Mouse (Mus musculus): ENCODE data around the gene Vps39.

Gene Vps39

DNA sequence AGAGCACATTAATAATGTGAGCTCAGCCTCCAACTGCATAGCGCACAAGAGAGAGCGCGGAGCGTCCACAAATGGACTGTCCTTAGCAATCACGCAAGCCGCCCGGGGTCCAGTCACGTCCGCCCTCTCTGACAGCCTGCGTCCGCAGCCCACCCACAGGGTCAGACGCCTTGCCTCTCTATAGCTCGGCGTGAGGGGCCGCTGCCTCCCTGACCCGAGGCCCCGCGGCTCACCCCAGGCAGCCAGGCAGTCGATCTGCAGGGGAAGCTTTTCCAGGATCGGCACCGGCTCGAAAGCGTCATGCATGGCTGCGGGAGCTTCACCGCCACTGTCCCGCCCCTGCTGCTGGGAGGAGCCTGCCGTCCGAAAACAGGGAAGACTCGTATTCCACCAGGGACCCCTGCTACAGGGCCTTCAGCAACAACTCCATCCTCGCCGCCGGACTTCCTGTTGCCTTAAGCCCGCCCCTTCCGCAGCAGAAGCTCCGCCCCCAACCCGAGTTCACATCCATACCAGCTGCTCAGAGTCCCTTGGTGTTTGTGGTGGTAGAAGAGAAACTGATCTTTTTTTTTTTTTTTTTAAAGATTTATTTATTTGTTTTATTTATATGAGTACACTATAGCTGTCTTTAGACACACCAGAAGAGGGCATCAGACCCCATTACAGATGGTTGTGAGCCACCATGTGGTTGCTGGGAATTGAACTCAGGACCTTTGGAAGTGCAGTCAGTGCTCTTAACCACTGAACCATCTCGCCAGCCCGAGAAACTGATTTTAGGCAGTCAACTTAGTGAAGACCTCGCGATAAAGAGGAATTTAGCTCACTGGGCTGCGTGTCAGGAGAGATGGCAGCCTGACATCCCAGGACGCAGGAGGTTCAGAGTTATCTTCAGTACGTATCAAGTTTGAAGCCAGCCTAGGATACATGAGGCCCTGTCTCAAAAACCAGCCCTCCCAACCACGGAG lies at the start of gene Vps39:
Gene Vps39, minus strand, starts transcription at position 456 of the 965 bp plus-strand sequence.
- peak; percentile 87 to 88 for DNase-seq (ENCODE audit: low spot score in 2 of 2)

DNA sequence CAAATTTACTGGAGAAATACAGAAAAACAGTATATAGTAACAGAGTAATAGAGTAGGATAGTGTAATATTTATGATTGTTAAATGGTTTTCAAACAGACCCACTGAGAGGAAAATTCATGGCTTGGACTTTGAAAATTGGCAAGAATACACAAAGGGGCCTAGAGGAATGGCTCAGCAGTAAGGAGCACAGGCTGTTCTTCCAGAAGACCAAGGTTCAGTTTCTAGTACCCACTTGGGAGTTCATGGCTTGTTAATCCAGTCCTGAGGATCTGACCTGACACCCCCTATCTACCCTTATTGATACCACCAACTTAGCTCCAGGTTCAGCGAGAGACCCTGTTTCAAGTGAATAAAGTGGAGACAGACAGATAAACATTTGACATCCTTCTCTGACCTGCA lies 45.0 kb upstream of the Vps39 start:
- DNase-seq (ENCODE audit: low spot score in 2 of 2): no peak

DNA sequence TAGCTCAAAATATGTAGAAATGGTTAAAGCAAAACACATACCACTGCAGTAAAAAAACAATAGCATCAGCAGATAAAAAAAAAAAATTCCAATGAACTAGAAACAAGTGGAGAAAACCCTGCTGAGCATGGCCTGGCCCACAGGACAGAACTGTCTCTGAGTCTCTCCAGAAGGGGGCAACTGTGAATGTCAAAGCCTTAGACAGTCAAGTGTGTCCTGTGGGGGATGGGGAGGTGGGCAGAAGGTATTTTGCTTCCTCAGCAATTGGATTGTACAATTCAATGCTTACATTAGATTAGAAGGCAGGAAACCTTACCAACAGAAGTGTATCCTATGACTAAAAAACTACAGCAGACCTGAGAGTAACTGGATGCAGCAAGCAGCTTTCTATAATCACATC lies 39.5 kb upstream of the Vps39 start:
- no peak for DNase-seq (ENCODE audit: low spot score in 2 of 2)

DNA sequence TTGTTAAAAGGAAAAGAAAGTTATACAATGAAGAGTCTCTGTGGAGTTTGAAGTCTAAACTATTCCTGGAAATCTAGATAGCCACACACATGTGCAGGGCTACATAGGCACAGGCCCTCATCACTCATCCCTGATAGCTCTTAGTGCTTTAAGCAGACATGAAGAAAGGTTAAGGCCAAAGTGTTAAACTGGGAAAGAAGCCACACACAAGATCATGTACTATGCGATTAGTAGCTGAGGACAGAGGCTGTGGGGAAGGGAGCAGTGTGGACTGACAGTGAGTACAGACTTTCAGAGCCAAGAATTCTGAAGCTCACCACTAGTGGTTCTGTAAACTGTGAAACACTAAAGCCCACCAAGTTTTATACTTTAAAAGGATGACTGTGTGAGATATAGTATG lies 38.0 kb upstream of the Vps39 start:
- DNase-seq (ENCODE audit: low spot score in 2 of 2): no peak

DNA sequence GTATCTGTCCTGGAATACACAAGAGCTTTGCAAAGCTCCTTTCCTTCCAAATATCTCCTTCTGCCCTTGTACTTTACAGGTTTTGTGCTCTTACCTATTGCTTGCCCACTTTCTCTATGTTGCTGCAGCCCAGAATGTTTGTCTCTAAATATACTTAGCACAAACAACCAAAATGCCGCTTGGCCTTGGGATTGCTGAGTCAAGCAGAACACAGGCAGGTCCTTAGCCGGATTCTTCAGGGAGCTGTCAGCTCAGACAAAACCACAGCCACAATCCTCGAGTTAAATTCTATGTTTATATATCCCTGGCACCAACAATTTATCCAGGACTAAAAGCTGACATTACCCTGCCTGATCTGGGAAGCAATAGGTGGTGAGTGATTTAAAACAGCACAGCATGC lies 36.4 kb upstream of the Vps39 start:
- DNase-seq (ENCODE audit: low spot score in 2 of 2): no peak

DNA sequence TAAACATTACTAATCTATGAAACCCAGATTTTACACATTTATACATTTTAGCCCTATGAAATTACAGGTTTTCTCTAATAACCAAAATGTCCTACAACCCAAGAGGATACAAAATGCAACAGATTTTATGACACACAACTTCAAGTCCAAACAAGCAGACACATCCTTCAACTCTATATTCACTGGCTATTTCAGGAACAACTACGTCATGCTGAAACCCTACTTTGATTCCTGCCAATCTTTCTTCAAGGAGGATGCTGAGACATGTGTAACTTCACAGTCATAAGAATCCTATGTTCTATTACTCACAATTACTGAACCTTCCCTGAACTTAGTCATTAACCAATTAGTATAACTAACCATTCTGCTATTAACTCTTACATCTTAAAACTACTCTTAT lies 34.4 kb upstream of the Vps39 start:
- DNase-seq (ENCODE audit: low spot score in 2 of 2): no peak

DNA sequence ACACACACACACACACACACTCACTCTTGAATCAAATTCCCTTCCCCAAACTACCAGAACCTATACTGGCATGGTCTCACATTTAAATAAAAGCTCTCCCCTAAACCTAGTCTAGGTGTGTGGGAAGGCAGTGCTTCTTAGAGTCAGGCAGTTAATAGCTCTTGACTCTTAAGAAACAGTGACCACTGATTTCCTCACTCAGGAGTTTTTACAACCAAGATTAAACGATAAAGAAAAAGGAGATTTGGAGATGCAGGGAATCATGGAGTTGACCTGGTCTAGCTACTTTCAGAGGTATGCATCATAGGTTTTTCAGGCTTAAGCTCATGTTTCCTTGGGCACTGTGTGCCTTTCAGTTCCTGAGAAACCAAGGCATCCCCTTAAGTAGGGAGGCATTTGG lies 33.3 kb upstream of the Vps39 start:
- DNase-seq (ENCODE audit: low spot score in 2 of 2): no peak

DNA sequence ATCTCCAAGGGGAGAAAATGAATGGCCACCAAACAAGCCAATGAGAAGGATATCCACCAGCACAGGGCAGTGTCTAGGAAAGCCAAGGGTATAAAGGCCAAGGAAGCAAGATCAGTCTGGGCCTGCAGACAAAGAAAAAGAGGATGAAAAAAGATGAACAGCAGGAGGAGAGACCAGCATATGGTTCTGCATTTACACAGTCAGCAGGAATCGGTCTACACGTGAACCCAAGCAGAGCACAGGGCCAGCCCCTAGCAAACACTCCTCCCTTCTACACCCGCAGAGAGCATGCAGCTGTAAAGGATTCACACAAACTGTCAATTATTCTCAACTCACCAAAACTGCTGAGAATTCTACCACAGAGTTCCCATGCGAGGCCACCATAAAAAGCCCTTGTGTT lies 20.9 kb upstream of the Vps39 start:
- no peak for DNase-seq (ENCODE audit: low spot score in 2 of 2)

DNA sequence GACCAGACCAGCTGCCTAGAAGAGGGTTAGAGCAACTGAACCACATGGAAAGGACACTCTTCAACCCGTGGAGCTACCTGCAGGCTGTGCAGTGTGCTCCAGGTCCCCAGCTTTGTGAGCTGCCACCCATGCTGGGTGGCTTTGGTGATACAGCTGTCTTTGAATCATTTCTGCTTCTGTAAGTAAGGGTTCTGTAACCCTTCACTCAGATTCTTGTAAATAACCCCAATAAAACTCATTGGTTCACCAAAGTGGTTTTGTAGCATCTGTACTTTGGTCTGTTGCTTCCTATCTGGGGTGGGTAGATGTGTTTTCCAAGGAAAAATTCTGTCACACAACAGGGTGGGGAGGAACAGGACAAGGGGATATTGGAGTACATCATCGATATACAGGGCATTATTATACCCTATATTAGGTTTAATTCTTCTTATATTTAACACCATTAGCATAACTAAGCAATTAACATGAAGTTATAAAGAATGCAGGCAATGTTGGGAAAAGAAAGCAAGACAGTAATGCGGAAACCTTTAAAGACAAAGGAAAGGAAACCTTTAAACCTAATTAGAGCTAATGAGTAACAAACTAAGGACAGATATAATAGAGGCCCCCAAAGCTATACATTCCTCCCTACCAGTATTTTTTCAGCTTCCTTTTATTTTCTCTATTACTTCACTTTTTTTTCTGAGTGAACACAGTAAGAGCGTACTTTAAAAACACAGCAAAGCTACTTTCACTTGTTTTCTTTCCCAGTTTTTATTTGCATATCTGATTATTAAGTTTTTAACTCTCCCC lies 14.7 kb upstream of the Vps39 start:
- DNase-seq (ENCODE audit: low spot score in 2 of 2): no peak

DNA sequence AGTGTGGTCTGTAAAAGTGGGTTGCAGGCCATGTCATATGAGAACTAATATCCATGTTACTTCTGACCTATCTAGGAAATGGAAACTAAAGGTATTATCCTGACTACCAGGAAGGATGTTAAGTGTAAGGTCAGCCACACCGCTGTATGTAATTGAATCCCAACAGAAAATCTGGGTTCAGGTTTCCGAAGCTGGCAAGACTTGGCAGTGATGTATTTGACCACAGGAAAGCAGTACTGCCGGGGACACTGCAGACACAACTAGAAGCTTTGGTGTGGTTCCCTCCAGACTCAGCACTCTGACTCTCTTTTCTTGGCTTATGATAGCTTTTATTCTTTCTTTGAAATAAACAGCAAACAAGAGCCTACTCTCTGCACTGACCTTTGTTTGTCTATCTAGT lies 13.6 kb upstream of the Vps39 start:
- no peak for DNase-seq (ENCODE audit: low spot score in 2 of 2)

DNA sequence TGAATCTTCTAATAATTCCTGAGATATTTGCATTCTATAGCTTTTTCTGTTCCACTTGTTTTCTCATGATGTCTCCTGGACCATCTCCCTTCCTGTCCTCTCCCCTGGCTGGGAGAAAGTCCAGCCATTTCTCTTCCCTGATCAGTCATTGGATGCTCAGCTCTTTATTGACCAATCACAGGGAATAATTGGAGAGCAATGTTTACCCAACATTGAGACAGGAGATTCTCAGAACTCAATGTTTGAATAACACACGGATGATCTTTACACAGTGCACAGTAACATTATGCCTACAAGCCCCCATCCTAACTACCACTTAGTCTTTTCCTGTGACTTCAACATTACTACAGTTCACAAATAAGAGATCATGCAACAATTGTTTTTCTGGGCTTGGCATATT lies 7.5 kb upstream of the Vps39 start:
- DNase-seq (ENCODE audit: low spot score in 2 of 2): no peak

DNA sequence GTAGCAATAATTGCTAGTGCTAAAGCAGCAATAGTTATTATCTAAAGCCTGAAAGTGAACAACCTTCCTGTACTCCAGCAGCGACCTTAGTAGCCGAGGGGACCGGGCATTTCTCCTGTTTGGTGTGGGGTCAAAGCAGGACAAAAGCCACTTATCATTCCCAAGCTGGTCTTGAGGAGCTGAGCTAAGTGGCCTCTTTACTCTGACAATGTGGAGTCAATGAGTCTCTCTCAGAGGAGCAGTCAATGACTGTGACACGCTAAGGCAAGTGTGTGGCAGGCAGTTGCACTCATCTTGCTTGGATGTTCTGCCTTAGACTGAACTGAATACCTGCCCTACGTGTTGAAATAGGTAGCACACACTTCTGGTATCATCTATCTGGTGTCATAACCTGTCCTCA lies 1.6 kb downstream of the Vps39 start:
- no peak for DNase-seq (ENCODE audit: low spot score in 2 of 2)

DNA sequence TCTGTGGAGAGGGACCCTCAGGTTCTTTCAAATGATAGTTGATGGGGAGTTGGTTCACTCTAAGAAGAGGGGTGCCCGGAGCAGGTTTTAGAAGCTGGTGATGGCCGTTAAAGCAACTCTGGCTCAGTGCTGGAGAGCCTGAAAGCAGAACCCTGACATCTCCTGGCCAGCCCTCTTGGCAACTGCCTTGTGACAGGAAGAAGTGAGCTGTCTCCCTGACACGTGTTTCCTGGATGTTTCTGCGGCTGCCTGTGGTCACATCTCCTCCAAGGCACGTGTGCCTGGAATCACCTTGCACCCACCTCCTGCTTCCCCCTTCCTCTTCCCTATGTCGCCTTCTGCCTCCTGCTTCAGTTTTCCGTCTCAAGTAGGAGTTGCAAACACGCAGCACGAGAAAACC lies 4.8 kb downstream of the Vps39 start:
- DNase-seq (ENCODE audit: low spot score in 2 of 2): no peak

DNA sequence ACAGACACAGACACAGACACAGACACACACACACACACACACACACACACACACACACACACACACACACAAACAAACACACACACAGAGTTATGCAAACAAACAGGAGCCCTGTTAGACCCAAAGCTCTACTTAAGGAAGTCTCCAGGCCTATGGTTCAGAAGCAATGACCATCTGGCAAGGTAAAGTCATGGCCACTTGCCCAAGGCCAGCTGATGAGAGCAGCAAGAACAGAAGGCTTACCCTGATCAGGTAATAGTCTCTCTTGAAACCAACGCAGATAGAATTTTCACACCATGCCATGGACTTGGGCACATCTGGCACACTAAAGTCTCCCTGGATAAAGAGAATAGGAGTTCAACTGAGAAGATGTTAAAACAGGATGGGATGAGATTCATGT lies 11.2 kb downstream of the Vps39 start:
- no peak for DNase-seq (ENCODE audit: low spot score in 2 of 2)

DNA sequence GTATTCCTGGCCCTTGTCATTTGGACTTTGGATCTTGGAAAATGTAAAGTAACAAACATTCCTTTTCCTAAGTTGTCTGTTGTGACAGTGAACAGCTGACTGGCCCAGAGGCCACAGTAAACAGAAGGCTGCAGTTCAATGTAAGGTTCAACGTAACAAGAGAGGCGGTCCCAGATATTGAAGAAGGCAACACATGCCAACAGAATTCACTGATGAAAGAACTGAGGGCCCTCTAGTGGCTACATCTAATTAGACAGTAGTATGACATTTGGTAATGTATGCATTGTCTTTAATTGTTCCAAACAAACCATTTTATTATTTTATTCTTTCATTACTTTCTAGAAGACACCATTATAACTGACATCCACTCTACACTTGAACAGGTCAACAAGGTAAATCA lies 15.1 kb downstream of the Vps39 start:
- DNase-seq (ENCODE audit: low spot score in 2 of 2): no peak

DNA sequence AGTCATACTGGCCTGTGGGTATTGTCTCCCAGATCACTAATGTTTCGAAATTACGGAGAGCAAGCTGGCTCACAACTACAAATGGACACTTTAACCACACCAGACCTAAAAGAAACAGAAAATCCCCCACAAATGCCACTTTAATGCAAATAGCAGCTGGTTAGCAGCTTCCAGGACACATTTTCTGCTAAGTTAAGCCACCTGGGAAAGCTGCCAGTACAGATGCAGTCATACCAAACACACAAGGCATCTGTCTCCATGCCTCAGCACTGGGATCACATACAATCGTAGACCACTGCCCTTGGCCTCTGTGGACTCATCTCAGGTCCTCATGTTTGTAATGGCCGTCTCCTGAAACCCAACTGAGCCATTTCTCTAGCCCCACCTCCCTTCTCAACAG lies 21.4 kb downstream of the Vps39 start:
- peak; percentile 29 to 45 for DNase-seq (ENCODE audit: low spot score in 2 of 2)

DNA sequence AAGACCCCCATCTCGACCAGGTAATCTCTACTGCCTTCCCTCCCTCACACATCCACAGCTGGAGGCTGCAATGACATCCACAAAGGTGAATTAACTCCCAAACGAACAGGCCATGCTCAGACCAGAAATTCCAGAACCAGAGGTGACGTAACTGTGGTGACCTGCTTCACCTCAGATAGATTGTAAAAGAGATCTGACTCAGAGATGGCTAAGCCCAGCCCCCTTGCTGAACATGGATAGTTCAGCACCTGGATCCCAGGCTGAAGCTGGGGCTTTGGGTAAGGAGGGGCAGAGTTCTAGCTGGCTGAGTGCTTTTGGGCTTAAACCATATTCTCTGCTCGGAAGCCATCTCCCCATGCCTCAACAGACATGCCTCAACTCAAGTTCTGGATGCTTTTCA lies 37.9 kb downstream of the Vps39 start:
- no peak for DNase-seq (ENCODE audit: low spot score in 2 of 2)

DNA sequence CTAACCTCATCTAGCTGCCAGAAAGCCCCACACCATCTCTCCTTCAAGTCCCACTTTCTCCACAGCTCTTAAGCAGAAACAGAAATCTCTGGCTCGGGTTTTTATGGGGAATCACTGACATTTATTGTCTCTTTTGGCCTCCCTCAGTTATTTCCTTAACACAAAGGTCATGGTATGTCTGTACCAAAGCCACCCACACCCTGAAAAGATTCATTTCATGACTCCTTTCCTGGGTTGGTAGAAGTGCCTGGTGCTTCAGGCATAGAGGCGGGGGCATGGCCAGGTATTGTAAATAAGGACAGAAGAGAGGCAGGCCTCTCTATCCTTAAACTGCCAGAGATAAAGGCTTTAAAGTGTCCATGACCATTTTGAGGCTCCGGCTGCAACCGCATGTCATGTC lies 38.5 kb downstream of the Vps39 start:
- no peak for DNase-seq (ENCODE audit: low spot score in 2 of 2)

DNA sequence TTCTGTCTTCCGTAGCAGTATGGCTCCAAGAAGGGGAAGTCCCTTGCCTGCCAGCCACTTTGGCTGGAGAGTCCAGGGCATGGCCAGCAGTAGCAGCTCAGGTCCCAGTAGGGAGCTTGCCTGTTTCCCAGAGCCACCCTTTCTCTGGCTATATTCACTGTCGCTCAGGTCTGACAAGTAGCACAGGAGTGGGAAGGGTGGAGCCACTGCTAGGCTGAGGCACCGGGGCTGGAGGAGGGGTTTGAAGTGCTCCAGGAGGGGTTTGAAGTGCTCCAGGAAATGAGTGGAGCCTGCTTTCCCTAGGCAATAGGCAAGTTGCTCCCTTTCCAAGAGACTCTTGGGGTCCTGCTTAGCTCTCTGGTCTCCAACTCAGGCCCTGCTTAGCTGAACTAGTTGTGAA lies 39.0 kb downstream of the Vps39 start, which contains the start of gene Pla2g4f:
Gene Pla2g4f, minus strand, starts transcription at position 190 of the 400 bp plus-strand sequence.
- DNase-seq (ENCODE audit: low spot score in 2 of 2): no peak

DNA sequence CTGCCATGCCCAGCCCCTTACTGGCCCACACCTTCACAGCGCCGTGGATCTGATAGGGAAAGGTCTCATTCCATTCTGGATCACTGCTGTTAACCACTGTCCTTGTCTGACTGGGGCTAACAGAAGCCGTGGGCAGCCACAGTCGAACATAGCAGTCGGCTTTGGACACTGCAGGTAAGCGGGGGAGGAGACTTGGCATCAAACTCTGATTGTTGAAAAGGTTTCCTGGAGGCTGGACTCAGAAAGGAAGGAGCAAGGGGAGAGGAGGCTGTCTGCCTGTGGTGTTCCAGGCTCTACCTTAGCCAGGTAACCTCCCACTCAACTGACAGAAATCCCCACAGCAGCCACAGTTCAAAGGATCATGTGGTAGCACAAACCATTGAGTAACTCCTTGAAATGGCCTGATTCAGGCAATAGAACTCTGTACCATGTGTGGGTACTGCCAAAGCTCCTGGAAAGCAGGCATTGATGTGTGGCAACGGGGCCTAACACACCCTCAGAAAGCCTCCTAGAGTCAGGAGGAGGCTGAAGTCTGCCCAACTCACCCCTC lies 40.6 kb downstream of the Vps39 start:
- DNase-seq (ENCODE audit: low spot score in 2 of 2): no peak

DNA sequence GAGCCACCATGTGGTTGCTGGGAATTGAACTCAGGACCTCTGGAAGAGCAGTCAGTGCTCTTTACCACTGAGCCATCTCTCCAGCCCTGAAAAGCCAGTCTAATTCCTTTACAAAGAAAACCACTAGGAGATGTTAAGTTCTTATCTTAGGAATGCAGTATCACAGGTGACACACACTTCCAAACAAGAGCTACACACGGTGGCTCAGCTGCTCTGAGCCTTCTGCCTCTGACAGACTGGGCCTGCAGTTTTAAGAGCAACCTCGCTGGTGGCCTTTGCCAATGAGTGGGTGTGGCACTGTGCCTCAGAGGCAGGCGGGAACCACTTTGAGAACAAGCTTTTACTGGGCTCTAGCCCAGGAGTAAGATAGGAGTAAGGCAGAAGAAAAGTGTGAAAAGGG lies 48.8 kb downstream of the Vps39 start:
- no peak for DNase-seq (ENCODE audit: low spot score in 2 of 2)

DNA sequence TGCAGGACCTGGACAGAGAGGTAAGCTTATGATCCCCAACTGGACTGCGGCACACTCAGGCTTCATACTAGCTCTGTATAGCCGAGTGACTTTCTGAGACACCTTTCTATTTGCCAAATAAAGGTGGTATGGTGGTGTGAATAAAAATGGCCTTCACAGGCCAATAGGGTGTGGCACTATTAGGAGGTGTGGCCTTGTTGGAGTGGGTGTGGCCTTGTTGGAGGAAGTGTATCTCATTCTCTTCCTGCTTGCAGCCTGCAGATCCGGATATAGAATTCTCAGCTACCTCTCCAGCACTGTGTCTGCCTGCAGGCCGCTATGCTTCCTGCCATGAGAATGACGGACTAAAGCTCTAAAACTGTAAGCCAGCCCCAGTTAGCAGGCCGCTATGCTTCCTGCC lies 51.9 kb downstream of the Vps39 start:
- no peak for DNase-seq (ENCODE audit: low spot score in 2 of 2)

DNA sequence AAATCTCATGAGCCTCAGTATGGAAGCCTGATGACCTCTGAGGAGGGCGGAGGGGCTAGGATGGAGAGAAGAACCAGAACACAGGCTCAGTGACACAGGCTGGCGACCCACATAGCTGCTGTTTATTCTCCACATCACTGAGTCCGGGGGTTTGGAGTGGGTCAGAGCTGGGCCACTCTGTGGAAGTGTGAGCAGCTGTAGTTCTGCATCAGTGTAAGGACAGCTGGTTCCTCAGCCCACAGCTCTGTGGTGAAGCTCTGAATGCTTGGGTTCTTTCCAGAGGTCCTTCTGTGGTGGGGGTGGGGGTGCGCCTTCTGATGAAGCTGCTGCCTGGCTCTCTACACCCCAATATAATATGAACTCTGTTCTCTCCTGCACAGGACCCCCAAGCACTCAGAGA lies 53.1 kb downstream of the Vps39 start:
- DNase-seq (ENCODE audit: low spot score in 2 of 2): no peak
